Mouse (Mus musculus): ENCODE data around the gene Psmd7. TPM values are rescaled to one million over a fixed set of nuclear protein-coding genes. Genes with fewer than 3 reads are reported as not detected.
"Not testable (repeated sequence)": the region's sequence is repeated elsewhere in the genome, so short reads cannot be mapped to it uniquely, and the experiment has no call there.

The Psmd7 gene
- polyA plus RNA-seq (2012; rRNA removed): 46.3 and 49.9 TPM in 2 replicates

- 2% methylated on average over 65 of the region's 65 CpGs for WGBS
- DNase-seq (ENCODE audit: low read depth, low spot score): peak; percentile 88
Observed at GRCm38 (mm10) chr8:107587995-107588780, at the start of gene Psmd7. Psmd7 (minus strand) TSS chr8:107588464.

- DNase-seq (ENCODE audit: low read depth, low spot score): no peak
- 91% methylated on average over 2 of the region's 2 CpGs for WGBS
Observed at GRCm38 (mm10) chr8:107633734-107634133, 45.5 kb upstream of the Psmd7 start.

DNA sequence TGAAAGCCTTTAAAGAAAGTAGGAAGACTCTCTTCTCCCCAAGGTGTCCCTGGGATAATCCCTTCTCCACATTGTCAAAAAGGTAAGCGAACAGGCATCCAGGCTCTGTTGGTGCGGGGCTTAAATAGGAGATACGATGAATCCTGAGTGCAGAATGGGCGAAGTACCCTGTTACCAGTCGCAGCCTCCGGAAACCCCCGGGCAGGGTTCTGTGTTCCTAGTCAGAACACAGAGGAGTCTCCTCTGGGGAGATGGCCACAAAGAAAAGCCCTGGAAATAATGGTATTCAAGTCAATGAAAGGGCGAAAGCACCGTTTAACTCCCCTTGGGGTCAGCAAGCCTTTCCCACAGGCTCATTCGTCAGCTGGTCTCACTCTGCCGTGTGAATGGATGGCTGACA is 41.4 kb upstream of the Psmd7 start:
- no peak for DNase-seq (ENCODE audit: low read depth, low spot score)

DNA sequence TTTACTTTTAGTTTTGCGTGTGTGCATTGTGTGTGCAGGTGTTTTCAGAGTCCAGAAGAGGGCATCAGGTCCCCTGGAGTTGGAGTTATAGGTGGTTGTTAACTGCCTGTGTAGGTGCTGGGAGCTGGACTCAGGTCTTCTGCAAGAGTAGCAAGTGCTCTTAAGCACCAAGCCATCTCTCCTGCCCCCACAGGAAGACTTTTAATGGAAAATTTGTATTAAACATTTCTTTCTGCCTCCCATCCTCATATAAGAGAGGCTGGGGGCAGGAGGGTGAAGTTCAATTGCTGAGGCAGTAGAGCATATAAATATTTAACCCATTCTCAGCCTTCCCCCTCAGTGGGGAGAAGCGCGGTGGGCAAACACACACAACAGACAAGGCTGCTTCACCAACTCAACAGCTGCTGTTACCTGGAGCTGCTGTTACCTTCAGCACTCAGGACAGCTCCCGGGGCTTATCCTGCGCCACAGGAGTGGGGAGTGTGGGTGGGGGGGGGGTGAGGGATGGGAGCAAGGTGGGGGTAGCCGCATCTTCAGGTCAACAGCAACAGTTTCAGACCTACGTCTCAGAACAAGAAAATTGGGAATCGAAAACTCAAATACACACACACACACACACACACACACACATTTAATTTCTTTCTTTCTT is 40.4 kb upstream of the Psmd7 start:
- DNase-seq (ENCODE audit: low read depth, low spot score): no peak

More for the DNA sequence above, 41.4 kb upstream of the Psmd7 start:
- 87% methylated on average over 11 of the region's 11 CpGs for WGBS

GRCm38 (mm10) chr8:107627881-107628280 is 39.6 kb upstream of the Psmd7 start:
- DNase-seq (ENCODE audit: low read depth, low spot score): no peak
- whole genome bisulfite sequencing: 80% methylated on average over 9 of the region's 9 CpGs

More for the DNA sequence above, 40.4 kb upstream of the Psmd7 start:
- WGBS: 57% methylated on average over 8 of the region's 8 CpGs

DNA sequence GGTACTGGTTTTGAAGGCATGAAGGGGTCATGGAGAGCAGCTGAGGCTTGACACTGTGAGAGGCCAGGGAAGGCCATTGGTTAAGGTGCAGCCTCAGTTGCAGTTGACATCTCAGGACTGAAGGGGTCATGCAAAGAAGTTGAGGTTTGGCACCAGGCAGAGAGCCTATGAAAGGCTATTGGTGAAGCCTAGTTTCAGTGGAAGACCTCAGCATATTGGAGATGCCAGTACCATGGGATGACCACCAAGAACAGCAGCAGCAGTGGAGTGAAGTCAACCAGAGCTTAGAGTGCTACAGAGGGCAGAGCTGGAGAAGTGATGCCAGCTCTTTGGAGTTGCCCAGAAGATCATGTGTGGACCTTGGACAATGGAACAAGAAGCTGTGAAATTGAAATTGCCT is 36.0 kb upstream of the Psmd7 start:
- not testable (repeated sequence) for DNase-seq (ENCODE audit: low read depth, low spot score)

DNA sequence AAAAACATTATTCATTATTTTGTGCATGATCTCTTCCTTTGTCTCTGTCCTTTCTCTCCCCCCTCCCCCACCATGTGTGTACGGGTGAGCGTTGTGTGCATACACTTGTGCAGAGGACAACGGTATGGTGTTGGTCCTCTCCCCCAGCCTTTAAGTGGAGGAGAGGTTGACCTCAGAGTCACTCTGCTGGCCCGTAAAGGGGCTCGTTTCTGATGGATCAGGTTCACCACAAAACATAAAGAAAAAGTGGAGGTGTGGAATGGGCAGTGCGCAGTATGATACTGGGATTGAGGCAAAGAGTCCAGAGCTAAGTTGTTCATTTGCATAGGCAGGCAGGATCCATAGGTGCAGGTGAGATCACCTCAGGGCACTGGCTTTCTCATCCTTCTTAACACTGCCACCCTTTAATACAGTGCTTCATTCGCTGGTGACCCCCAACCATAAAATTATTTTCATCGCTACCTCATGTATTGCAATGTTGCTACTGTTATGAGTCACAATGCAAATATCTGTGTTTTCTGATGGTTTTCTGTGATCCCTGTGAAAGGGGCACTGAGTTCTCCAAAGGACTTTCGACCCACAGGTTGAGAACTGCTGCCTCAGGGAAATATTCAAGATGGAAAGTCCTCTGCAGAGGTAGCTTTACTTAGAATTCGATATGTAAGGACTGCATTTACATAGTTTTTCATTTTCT is 33.8 kb upstream of the Psmd7 start:
- 81% methylated on average over 10 of the region's 10 CpGs for WGBS
- no peak for DNase-seq (ENCODE audit: low read depth, low spot score)

DNA sequence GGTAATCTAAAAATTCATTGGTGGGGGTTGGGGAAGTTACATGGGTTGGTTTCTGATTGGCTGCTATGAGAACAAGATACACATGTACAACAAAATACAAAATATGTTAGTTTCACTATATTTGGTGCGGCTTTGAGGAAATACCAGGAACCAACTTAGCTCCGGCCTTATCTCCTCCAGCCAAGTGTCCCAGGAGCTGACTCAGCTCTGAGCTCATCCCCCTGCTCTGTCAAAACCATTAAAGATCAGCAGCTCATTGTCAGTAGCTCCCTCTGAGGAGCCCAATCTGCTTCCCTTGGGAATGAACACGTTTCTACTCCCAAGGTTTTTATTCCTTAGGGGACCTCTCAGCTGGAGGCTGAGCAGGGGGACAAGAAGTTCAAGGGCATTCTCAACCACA is 32.9 kb upstream of the Psmd7 start:
- DNase-seq (ENCODE audit: low read depth, low spot score): no peak
- 63% methylated on average over 3 of the region's 3 CpGs for WGBS

DNA sequence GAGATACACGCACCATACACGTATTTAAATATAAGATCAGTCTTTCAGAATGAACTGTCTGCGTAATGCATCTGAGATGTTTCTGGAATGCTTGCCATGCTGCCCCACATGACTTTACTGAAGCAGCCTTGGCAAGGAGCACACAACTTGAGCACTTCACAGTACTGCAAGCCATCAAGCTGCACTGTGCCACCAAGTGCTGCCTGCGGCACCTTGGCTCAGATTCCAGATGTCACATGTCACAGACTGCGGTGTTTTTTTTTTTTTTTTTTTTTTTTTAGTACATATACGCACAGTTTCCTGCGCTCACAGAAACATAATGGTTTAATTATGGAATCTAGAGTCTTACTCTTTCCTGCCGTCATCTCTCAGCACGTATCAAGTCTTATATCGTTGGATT is 30.2 kb upstream of the Psmd7 start:
- WGBS: 50% methylated on average over 10 of the region's 10 CpGs
- no peak for DNase-seq (ENCODE audit: low read depth, low spot score)

DNA sequence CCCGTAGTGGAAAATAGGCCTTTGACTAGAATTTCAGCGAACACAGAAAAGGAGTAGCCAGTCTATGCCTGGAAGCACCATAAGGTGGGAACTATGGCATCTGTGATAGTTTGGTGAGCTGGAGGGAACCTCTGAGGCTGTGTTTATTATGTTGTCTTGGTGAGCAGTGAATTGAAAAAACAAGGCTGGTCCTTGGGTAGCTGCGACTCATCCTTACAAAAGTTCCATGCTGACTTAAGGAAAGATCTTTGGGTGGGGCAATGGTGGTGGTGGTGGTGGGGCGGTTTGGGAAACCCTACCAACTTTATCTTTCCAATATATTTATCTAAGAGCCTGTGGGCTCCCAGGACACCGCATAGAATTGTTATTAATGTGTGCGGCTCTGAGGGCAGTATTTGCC is 25.1 kb upstream of the Psmd7 start:
- 83% methylated on average over 6 of the region's 6 CpGs for WGBS
- no peak for DNase-seq (ENCODE audit: low read depth, low spot score)

GRCm38 (mm10) chr8:107610845-107611244 is 22.6 kb upstream of the Psmd7 start:
- 69% methylated on average over 11 of the region's 11 CpGs for WGBS
- no peak for DNase-seq (ENCODE audit: low read depth, low spot score)

DNA sequence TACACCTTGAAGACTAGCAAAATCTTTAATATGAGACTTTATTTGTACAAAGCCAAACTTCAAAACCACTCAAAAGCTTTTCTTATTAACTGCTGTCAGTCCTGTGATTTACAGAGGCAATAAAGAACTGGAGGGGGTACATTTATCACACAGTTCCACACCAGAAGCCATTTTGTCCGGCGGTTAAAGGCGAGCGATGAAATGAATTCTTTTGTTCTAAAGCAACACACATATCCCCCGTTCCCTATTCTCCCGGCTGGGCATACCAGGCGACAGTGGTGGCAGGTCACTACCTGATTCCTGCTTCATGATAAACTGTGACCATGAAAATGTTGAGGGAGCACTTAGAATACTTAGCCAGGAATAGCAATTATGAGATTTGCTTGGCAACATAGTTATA is 20.5 kb upstream of the Psmd7 start:
- 22% methylated on average over 7 of the region's 7 CpGs for WGBS
- no peak for DNase-seq (ENCODE audit: low read depth, low spot score)

GRCm38 (mm10) chr8:107603026-107603425 is 14.8 kb upstream of the Psmd7 start:
- WGBS: 4% methylated on average over 7 of the region's 7 CpGs
- peak; percentile 21 for DNase-seq (ENCODE audit: low read depth, low spot score)

DNA sequence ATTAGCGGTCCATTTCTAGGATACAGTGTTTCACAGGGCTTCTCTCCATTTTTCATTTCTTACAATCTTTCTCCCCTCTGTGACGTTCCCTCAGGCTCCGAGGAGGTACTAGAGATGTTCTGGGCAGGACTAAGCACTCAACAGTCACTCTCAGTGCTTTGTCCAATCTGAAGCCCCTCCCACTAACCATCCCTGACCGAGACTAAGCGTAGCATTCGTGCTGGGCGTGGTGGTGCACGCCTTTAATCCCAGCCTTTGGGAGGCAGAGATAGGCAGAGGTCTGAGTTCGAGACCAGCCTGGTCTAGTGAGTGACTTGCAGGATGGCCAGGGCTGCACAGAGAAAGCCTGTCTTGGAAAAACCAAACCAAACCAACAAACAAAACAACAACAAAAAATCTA is 11.4 kb upstream of the Psmd7 start:
- no peak for DNase-seq (ENCODE audit: low read depth, low spot score)
- WGBS: 83% methylated on average over 9 of the region's 9 CpGs

GRCm38 (mm10) chr8:107597731-107598130 is 9.5 kb upstream of the Psmd7 start:
- no peak for DNase-seq (ENCODE audit: low read depth, low spot score)
- WGBS: 71% methylated on average over 1 of the region's 1 CpGs

DNA sequence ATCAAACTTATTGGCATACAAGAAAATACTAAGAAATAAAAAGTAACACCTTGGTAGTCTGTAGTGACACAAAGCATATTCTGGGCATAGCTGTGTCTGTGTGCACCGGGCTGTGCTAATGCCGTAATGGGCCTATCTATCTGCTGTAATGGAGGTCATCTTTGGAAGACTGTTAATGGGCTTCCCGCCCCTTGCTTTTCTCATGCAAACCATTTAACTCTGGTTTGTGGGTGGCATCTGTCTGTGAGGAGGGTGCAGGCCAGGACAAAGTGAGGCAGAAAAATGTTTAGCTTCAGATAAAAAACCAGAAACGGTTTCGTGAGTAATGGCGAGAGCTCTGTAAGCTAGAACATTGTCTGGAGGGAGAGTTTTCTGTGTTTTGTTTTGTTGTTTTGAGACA is 6.6 kb upstream of the Psmd7 start:
- no peak for DNase-seq (ENCODE audit: low read depth, low spot score)
- WGBS: 88% methylated on average over 6 of the region's 6 CpGs

DNA sequence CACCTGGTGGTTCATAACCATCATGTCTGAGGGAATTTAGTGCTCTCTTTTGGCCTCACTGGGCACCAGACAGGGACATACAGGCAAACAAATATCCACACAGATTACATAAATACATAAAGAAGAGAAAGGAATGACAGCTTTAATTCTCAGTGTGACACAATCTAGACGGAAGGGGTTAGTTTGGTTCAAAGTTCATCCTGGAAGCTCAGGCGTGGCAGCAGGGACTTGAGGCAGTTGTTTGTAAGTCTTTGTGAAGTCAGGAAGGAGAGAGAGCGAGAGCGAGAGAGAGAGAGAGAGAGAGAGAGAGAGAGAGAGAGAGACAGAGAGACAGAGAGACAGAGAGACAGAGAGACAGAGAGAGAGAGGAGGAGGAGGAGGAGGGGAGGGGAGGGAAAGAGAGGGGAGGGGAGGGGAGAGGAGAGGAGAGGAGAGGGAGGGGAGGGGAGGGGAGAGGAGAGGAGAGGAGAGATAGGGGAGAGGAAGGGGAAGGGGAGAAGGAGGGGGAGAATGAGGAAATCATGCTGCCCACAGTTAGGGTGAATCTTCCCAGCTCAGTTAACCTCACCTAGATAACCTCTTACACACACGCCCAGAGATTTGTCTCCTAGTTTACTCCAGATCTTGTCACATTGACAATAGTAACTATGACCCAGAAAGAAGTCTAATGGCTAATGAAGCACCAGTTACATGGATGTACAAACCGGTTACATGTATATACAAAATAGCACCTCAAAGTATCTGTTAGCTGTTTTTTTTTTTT is 5.9 kb upstream of the Psmd7 start:
- 39% methylated on average over 6 of the region's 6 CpGs for whole genome bisulfite sequencing
- DNase-seq (ENCODE audit: low read depth, low spot score): no peak

- no peak for DNase-seq (ENCODE audit: low read depth, low spot score)
- under 1% methylated on average over 17 of the region's 17 CpGs for WGBS
Observed at GRCm38 (mm10) chr8:107587429-107587994, 752 bp downstream of the Psmd7 start.

DNA sequence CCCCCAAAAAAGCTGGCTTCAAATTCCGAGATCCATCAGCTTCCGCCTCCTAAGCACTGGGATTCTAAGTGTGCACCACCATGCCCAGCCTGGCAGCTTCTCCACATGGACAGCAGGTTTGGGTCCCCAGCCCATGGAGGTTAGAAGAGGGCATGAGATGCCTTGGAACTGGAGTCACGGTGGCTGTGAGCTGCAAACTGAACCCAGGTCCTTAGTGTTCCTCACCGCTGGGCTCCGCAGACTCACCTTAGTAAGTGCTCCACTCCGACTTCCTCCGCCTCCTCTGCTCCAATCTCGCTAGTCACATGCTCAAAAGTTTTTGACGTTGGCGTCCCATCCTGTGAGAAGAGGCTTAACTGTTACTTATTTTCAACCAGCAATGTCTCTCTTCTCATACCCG is 6.1 kb downstream of the Psmd7 start:
- no peak for DNase-seq (ENCODE audit: low read depth, low spot score)
- WGBS: 91% methylated on average over 11 of the region's 11 CpGs

- DNase-seq (ENCODE audit: low read depth, low spot score): no peak
- WGBS: 91% methylated on average over 4 of the region's 4 CpGs
Observed at GRCm38 (mm10) chr8:107581536-107581935, 6.7 kb downstream of the Psmd7 start.

Data from large intestine, adult 2 months (tissue).